Mouse (Mus musculus): ENCODE results near the gene Map3k20. TPM values are rescaled to one million over a fixed set of nuclear protein-coding genes. Genes with fewer than 3 reads are reported as not detected.
A peak's percentile ranks its signal among the peaks of the same experiment; 100 is the strongest.

Map3k20 gene
- polyA plus RNA-seq, 1 experiment from 2014 or later = 22.3 TPM

DNA sequence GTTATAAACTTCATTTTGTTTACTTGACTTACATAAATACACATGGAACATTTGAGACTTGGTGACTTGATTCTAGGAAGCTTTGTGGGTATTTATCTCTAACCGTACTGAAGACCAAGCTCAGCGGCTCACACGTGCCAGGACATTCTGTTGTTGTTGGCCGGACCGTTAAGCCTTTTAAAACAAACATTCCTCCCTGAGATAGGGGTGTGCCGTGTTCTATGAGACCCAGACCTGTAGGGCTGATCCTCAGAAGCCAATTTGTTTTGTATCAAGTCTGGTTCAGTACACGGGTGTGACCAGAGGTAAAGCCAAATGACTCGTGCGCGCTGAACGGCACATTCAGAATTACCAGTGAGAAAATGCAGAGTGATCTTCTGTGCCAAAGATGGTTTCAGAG, 97.9 kb downstream of the Map3k20 start:
- ATAC-seq (replicated peaks; ENCODE audit: low FRiP score, low TSS enrichment, low read depth) (no peak), DNase-seq (ENCODE audit: low spot score) (no peak)
- WGBS = 48% methylated on average over 11 of the region's 11 CpGs
- no peaks in the 10 kb centered on the region for H3K9me3 ChIP-seq (ENCODE audit: control insufficient read depth, low read length)
- no peaks in the 10 kb centered on the region for H3K27me3 ChIP-seq (replicated peaks; ENCODE audit: control insufficient read depth, insufficient read depth, low read length)
- H3K36me3 ChIP-seq (ENCODE audit: control insufficient read depth, insufficient read depth, low read length) = peaks cover 28% of the 10 kb centered on the region
- H3K4me3 ChIP-seq (ENCODE audit: low read depth, low read length) = no peak overlapping the region
- H3K27ac ChIP-seq (ENCODE audit: low read depth) = no peak overlapping the region
- no peaks in the 10 kb centered on the region; the same call in 1 of the 2 replicates for H3K4me1 ChIP-seq (replicated peaks; ENCODE audit: control insufficient read depth, insufficient read depth, low read length)
- H3K4me2 ChIP-seq (ENCODE audit: low read length) = no peak overlapping the region
- no peak overlapping the region for H3K9ac ChIP-seq (ENCODE audit: low read length)

- H3K4me2 ChIP-seq (ENCODE audit: low read length) = no peak overlapping the region
- DNase-seq (ENCODE audit: low spot score) = no peak
- no peak overlapping the region for H3K27ac ChIP-seq (ENCODE audit: low read depth)
- 0 out of 2 replicates have a peak, but pooled peaks cover 3% of the 10 kb centered on the region for H3K36me3 ChIP-seq (ENCODE audit: control insufficient read depth, insufficient read depth, low read length)
- 82% methylated on average over 13 of the region's 13 CpGs for WGBS
- no peak overlapping the region for H3K4me3 ChIP-seq (ENCODE audit: low read depth, low read length)
- ATAC-seq (replicated peaks; ENCODE audit: low FRiP score, low TSS enrichment, low read depth) = no peak
- H3K9ac ChIP-seq (ENCODE audit: low read length) = no peak overlapping the region
- no peaks in the 10 kb centered on the region for H3K27me3 ChIP-seq (replicated peaks; ENCODE audit: control insufficient read depth, insufficient read depth, low read length)
- no peaks in the 10 kb centered on the region for H3K9me3 ChIP-seq (ENCODE audit: control insufficient read depth, low read length)
- H3K4me1 ChIP-seq (replicated peaks; ENCODE audit: control insufficient read depth, insufficient read depth, low read length) = peaks cover 5% of the 10 kb centered on the region; the same call in 1 of the 2 replicates
Observed at GRCm38 (mm10) chr2:72389411-72389810, 104.0 kb downstream of the Map3k20 start.

GRCm38 (mm10) chr2:72389942-72390341, 104.5 kb downstream of the Map3k20 start:
- DNase-seq (ENCODE audit: low spot score) = peak; percentile 84
- no peak overlapping the region for H3K9ac ChIP-seq (ENCODE audit: low read length)
- H3K9me3 ChIP-seq (ENCODE audit: control insufficient read depth, low read length) = no peaks in the 10 kb centered on the region
- H3K4me1 ChIP-seq (replicated peaks; ENCODE audit: control insufficient read depth, insufficient read depth, low read length) = peaks cover 5% of the 10 kb centered on the region; the same call in 1 of the 2 replicates
- H3K4me3 ChIP-seq (ENCODE audit: low read depth, low read length) = no peak overlapping the region
- no peak for ATAC-seq (replicated peaks; ENCODE audit: low FRiP score, low TSS enrichment, low read depth)
- H3K27me3 ChIP-seq (replicated peaks; ENCODE audit: control insufficient read depth, insufficient read depth, low read length) = no peaks in the 10 kb centered on the region
- no peak overlapping the region for H3K4me2 ChIP-seq (ENCODE audit: low read length)
- 25% methylated on average over 9 of the region's 9 CpGs for WGBS
- H3K27ac ChIP-seq (ENCODE audit: low read depth) = no peak overlapping the region
- no peaks in the 10 kb centered on the region for H3K36me3 ChIP-seq (ENCODE audit: control insufficient read depth, insufficient read depth, low read length)

DNA sequence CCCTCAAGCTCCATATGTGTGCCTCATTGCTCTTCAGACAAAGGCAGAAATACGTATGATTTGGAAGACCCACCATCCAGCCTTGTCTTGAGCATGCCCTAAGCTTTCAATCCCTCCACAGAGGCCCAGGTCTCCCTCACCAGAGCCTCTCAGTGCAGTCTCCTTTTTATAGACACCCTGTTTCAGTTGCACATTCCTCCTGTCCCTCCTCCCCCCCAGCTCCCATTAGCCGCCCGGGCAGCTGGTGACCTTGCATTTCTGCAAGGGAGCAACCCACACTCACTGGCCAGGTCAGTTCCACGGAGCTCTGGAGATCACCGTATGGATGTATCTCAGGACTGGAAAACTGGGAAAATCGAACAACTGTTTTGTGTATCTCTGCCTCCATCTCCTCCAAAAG, 105.0 kb downstream of the Map3k20 start:
- Histone ChIP-seq H3K4me1 (replicated peaks; ENCODE audit: control insufficient read depth, insufficient read depth, low read length) (peaks cover 5% of the 10 kb centered on the region; the same call in 1 of the 2 replicates), H3K27ac (ENCODE audit: low read depth) (no peak overlapping the region), H3K36me3 (ENCODE audit: control insufficient read depth, insufficient read depth, low read length) (no peaks in the 10 kb centered on the region), H3K9ac (ENCODE audit: low read length) (no peak overlapping the region), H3K9me3 (ENCODE audit: control insufficient read depth, low read length) (peaks cover 4% of the 10 kb centered on the region; the same call in 1 of the 2 replicates), H3K4me2 (ENCODE audit: low read length) (no peak overlapping the region), H3K4me3 (ENCODE audit: low read depth, low read length) (no peak overlapping the region), H3K27me3 (replicated peaks; ENCODE audit: control insufficient read depth, insufficient read depth, low read length) (no peaks in the 10 kb centered on the region)
- WGBS = 48% methylated on average over 6 of the region's 6 CpGs
- DNase-seq (ENCODE audit: low spot score) (no peak), ATAC-seq (replicated peaks; ENCODE audit: low FRiP score, low TSS enrichment, low read depth) (no peak)

GRCm38 (mm10) chr2:72391024-72391423, 105.6 kb downstream of the Map3k20 start:
- H3K4me3 ChIP-seq (ENCODE audit: low read depth, low read length) = no peak overlapping the region
- DNase-seq (ENCODE audit: low spot score) (no peak), ATAC-seq (replicated peaks; ENCODE audit: low FRiP score, low TSS enrichment, low read depth) (no peak)
- peaks cover 4% of the 10 kb centered on the region; the same call in 1 of the 2 replicates for H3K9me3 ChIP-seq (ENCODE audit: control insufficient read depth, low read length)
- no peaks in the 10 kb centered on the region for H3K27me3 ChIP-seq (replicated peaks; ENCODE audit: control insufficient read depth, insufficient read depth, low read length)
- H3K27ac ChIP-seq (ENCODE audit: low read depth) = no peak overlapping the region
- H3K4me1 ChIP-seq (replicated peaks; ENCODE audit: control insufficient read depth, insufficient read depth, low read length) = peaks cover 5% of the 10 kb centered on the region; the same call in 1 of the 2 replicates
- WGBS = 28% methylated on average over 4 of the region's 4 CpGs
- no peak overlapping the region for H3K9ac ChIP-seq (ENCODE audit: low read length)
- H3K4me2 ChIP-seq (ENCODE audit: low read length) = no peak overlapping the region
- H3K36me3 ChIP-seq (ENCODE audit: control insufficient read depth, insufficient read depth, low read length) = no peaks in the 10 kb centered on the region

DNA sequence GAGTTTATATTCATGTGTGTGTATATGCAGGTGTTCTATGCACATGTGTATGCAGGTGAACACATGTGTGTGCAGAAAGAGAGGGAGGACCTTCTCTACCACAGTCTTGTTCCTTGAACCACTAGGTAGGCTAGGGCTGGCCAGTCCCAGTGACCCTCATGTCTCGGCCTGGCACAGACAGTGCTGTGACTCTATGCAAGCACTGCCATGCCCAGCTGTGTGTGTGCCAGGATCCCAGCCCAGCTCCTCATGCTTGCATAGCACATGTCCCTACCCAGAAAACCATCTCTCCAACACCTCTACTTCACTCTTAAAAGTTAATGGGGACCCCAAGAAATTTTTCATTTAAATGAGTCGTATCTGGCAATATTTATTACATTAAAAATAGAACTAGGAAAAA, 106.3 kb downstream of the Map3k20 start:
- Histone ChIP-seq H3K27me3 (replicated peaks; ENCODE audit: control insufficient read depth, insufficient read depth, low read length) (no peaks in the 10 kb centered on the region), H3K27ac (ENCODE audit: low read depth) (no peak overlapping the region), H3K4me1 (replicated peaks; ENCODE audit: control insufficient read depth, insufficient read depth, low read length) (peaks cover 5% of the 10 kb centered on the region; the same call in 1 of the 2 replicates), H3K4me3 (ENCODE audit: low read depth, low read length) (no peak overlapping the region), H3K4me2 (ENCODE audit: low read length) (no peak overlapping the region), H3K9me3 (ENCODE audit: control insufficient read depth, low read length) (peaks cover 4% of the 10 kb centered on the region; the same call in 1 of the 2 replicates), H3K36me3 (ENCODE audit: control insufficient read depth, insufficient read depth, low read length) (no peaks in the 10 kb centered on the region), H3K9ac (ENCODE audit: low read length) (no peak overlapping the region)
- DNase-seq (ENCODE audit: low spot score) (no peak), ATAC-seq (replicated peaks; ENCODE audit: low FRiP score, low TSS enrichment, low read depth) (no peak)
- WGBS = 99% methylated on average over 2 of the region's 2 CpGs

GRCm38 (mm10) chr2:72392316-72392715, 106.9 kb downstream of the Map3k20 start:
- DNase-seq (ENCODE audit: low spot score) (no peak), ATAC-seq (replicated peaks; ENCODE audit: low FRiP score, low TSS enrichment, low read depth) (no peak)
- Histone ChIP-seq H3K36me3 (ENCODE audit: control insufficient read depth, insufficient read depth, low read length) (no peaks in the 10 kb centered on the region), H3K4me2 (ENCODE audit: low read length) (no peak overlapping the region), H3K27ac (ENCODE audit: low read depth) (no peak overlapping the region), H3K4me3 (ENCODE audit: low read depth, low read length) (no peak overlapping the region), H3K9me3 (ENCODE audit: control insufficient read depth, low read length) (peaks cover 4% of the 10 kb centered on the region; the same call in 1 of the 2 replicates), H3K27me3 (replicated peaks; ENCODE audit: control insufficient read depth, insufficient read depth, low read length) (no peaks in the 10 kb centered on the region), H3K9ac (ENCODE audit: low read length) (no peak overlapping the region), H3K4me1 (replicated peaks; ENCODE audit: control insufficient read depth, insufficient read depth, low read length) (peaks cover 5% of the 10 kb centered on the region; the same call in 1 of the 2 replicates)
- WGBS = 57% methylated on average over 4 of the region's 4 CpGs

DNA sequence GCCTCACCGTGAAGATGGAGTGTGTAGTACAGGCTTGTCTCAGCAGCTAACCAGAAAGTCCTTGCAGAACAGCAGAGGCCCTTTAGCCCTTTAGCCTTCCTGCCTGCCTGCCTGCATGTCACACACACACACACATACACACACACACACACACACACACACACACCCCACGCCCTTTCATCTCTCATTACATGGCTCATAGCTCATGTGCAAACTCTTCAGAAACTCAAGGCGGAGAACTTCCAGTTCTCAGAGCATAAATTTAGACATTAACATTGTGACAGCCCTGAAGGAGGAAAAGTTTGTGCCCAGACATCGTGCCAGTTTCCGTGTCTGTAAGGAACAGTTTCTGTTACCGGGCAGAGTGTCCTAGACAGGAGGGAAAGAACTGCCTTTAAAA, 111.5 kb downstream of the Map3k20 start:
- no peak overlapping the region for H3K4me2 ChIP-seq (ENCODE audit: low read length)

DNA sequence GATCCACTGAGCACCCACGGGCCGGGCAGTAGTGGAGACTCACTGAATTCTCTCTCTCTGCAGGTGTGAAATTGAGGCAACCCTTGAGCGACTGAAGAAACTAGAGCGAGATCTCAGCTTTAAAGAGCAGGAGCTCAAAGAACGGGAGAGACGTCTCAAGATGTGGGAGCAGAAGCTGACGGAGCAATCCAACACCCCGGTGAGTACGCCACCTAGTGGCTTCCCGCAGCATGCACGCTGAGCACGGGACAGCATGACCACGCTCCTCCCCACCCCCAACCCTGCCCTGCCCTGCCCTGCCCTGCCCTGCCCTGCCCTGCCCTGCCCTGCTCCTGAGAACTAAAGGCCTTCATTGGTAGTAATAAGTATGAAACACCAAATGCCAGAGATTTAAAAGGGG, 112.8 kb downstream of the Map3k20 start:
- no peak overlapping the region for H3K9ac ChIP-seq (ENCODE audit: low read length)
- H3K36me3 ChIP-seq (ENCODE audit: control insufficient read depth, insufficient read depth, low read length) = 0 out of 2 replicates have a peak, but pooled peaks cover 2% of the 10 kb centered on the region
- 0 out of 2 replicates have a peak, but pooled peaks have one; percentile 64 for ATAC-seq (replicated peaks; ENCODE audit: low FRiP score, low TSS enrichment, low read depth)
- no peaks in the 10 kb centered on the region for H3K4me1 ChIP-seq (replicated peaks; ENCODE audit: control insufficient read depth, insufficient read depth, low read length)
- 23% methylated on average over 13 of the region's 13 CpGs for WGBS
- no peaks in the 10 kb centered on the region for H3K27me3 ChIP-seq (replicated peaks; ENCODE audit: control insufficient read depth, insufficient read depth, low read length)
- peaks cover 4% of the 10 kb centered on the region; the same call in 1 of the 2 replicates for H3K9me3 ChIP-seq (ENCODE audit: control insufficient read depth, low read length)
- H3K4me2 ChIP-seq (ENCODE audit: low read length) = no peak overlapping the region
- DNase-seq (ENCODE audit: low spot score) = peak; percentile 69
- no peak overlapping the region for H3K4me3 ChIP-seq (ENCODE audit: low read depth, low read length)
- H3K27ac ChIP-seq (ENCODE audit: low read depth) = no peak overlapping the region

More for the DNA sequence above, 111.5 kb downstream of the Map3k20 start:
- Histone ChIP-seq H3K9me3 (ENCODE audit: control insufficient read depth, low read length) (peaks cover 4% of the 10 kb centered on the region; the same call in 1 of the 2 replicates), H3K4me3 (ENCODE audit: low read depth, low read length) (no peak overlapping the region), H3K27me3 (replicated peaks; ENCODE audit: control insufficient read depth, insufficient read depth, low read length) (no peaks in the 10 kb centered on the region), H3K4me1 (replicated peaks; ENCODE audit: control insufficient read depth, insufficient read depth, low read length) (no peaks in the 10 kb centered on the region), H3K27ac (ENCODE audit: low read depth) (no peak overlapping the region), H3K36me3 (ENCODE audit: control insufficient read depth, insufficient read depth, low read length) (no peaks in the 10 kb centered on the region), H3K9ac (ENCODE audit: low read length) (no peak overlapping the region)
- DNase-seq (ENCODE audit: low spot score) = no peak
- ATAC-seq (replicated peaks; ENCODE audit: low FRiP score, low TSS enrichment, low read depth) = no peak
- WGBS = 86% methylated on average over 6 of the region's 6 CpGs
